Mouse (Mus musculus) CH12.LX (cell line): ENCODE data around the gene Lrrc26.

ENCODE experiments used
- CTCF ChIP-seq, 2 experiments: IDR thresholded peaks in 1 of 2; conservative IDR thresholded peaks in 1 of 2; 2 replicates each; pipeline ENCODE4 v1.5.1; 2011 to 2012; ENCODE audit warnings: low read depth in 2 of 2, low read length in 2 of 2, improper control_type of control experiment in 1 of 2, inconsistent platforms in 1 of 2, mild to moderate bottlenecking in 1 of 2, moderate library complexity in 1 of 2
- EP300 ChIP-seq: IDR thresholded peaks from 2 replicates; pipeline ENCODE4 v1.6.1; 2011; ENCODE audit warnings: low read length, improper control_type of control experiment
- MEF2A ChIP-seq: IDR thresholded peaks from 2 replicates; pipeline ENCODE4 v1.6.1; 2014; ENCODE audit warnings: low read depth, mild to moderate bottlenecking, inconsistent platforms, low read length, improper control_type of control experiment, borderline replicate concordance
- MYC ChIP-seq: IDR thresholded peaks from 2 replicates; pipeline ENCODE4 v1.6.1; 2011; ENCODE audit warnings: low read depth, mild to moderate bottlenecking, improper control_type of control experiment, low read length
- SMC3 ChIP-seq: IDR thresholded peaks from 2 replicates; pipeline ENCODE4 v1.6.1; 2011; ENCODE audit warnings: low read depth, low read length, improper control_type of control experiment
- TBP ChIP-seq: conservative IDR thresholded peaks from 2 replicates; pipeline ENCODE4 v1.6.1; 2011; ENCODE audit warnings: low read depth, low read length, improper control_type of control experiment
- TCF12 ChIP-seq: IDR thresholded peaks from 2 replicates; pipeline ENCODE4 v1.6.1; 2014; ENCODE audit warnings: low read depth, mild to moderate bottlenecking, inconsistent platforms, low read length, improper control_type of control experiment
- UBTF ChIP-seq: IDR thresholded peaks from 2 replicates; pipeline ENCODE4 v1.6.1; 2012; ENCODE audit warnings: low read depth, mild to moderate bottlenecking, inconsistent platforms, low read length, improper control_type of control experiment, moderate library complexity
- ZMIZ1 ChIP-seq: IDR thresholded peaks from 2 replicates; pipeline ENCODE4 v1.6.1; 2012; ENCODE audit warnings: low read depth, mild to moderate bottlenecking, inconsistent platforms, low read length, improper control_type of control experiment

GRCm38 (mm10) chr2:25255284-25255779 lies 34.4 kb upstream of the Lrrc26 start, which contains the start of gene Tmem203:
- TF ChIP-seq CTCF (conservative IDR thresholded peaks at IDR 0.05 in 1 of 2, IDR thresholded peaks at IDR 0.05 in 1 of 2; ENCODE audit: low read depth in 2 of 2, low read length in 2 of 2) (no peak), TCF12 (peak; percentile 83), SMC3 (no peak), MEF2A (peak; percentile 59), TBP (0 out of 2 replicates have a peak, but pooled peaks have one; percentile 47), MYC (peak; percentile 89), UBTF (0 out of 2 replicates have a peak, but pooled peaks have one; percentile 18), EP300 (no peak), ZMIZ1 (peak; percentile 65)
